Mouse (Mus musculus) spleen, adult 2 months (tissue): Measurements from ENCODE around the gene Pde4d. TPM values are rescaled to one million over a fixed set of nuclear protein-coding genes. Genes with fewer than 3 reads are reported as not detected.

Experiments
- DNase-seq, 2 experiments: peaks; one replicate each; pipeline versions ENCODE4 v3.0.0 to v3.0.0-alpha.2; 2012 to 2021; ENCODE audit warnings: low spot score in 2 of 2, low read depth in 1 of 2
- H3K27ac ChIP-seq: fragments of 200-500 bp; 2 replicates; pipeline ENCODE4 v1.5.1; 2012; ENCODE audit warnings: low read length, inconsistent platforms; ENCODE audit not compliant: insufficient read depth
- H3K27me3 ChIP-seq: fragments of 200-500 bp; 2 replicates; pipeline ENCODE4 v1.6.1; 2012; ENCODE audit warnings: mild to moderate bottlenecking, moderate library complexity, low read length, inconsistent platforms; ENCODE audit not compliant: control insufficient read depth, insufficient read depth
- H3K36me3 ChIP-seq: fragments of 200-500 bp; 2 replicates; pipeline ENCODE4 v1.6.1; 2012; ENCODE audit warnings: mild to moderate bottlenecking, low read length, inconsistent platforms; ENCODE audit not compliant: control insufficient read depth, insufficient read depth
- H3K4me1 ChIP-seq: fragments of 200-500 bp; 2 replicates; pipeline ENCODE4 v1.6.1; 2011; ENCODE audit warnings: inconsistent platforms; ENCODE audit not compliant: control insufficient read depth, insufficient read depth, insufficient read length
- H3K4me3 ChIP-seq: fragments of 200-500 bp; 2 replicates; pipeline ENCODE4 v1.5.1; 2011; ENCODE audit warnings: mild to moderate bottlenecking, inconsistent platforms; ENCODE audit not compliant: insufficient read depth, insufficient read length; ENCODE audit errors: extremely low read depth
- CTCF ChIP-seq: fragments of 200-500 bp; IDR thresholded peaks from 2 replicates; pipeline ENCODE4 v1.5.1; 2011; ENCODE audit warnings: mild to moderate bottlenecking, inconsistent platforms; ENCODE audit not compliant: insufficient read depth, insufficient read length, insufficient replicate concordance; ENCODE audit errors: extremely low read depth
- POLR2A ChIP-seq: fragments of 200-500 bp; IDR thresholded peaks from 2 replicates; pipeline ENCODE4 v1.6.1; 2011; ENCODE audit warnings: low read depth, low read length, inconsistent platforms
- WGBS: fragments of 180-500 bp; shearing (Covaris S2); methylation state at CpG from one replicate; pipeline ENCODE4 v1.1.7; 2018; 5-methylcytosine and 5-hydroxymethylcytosine counted together
- polyA plus RNA-seq: library from polyadenylated mRNA; depleted of rRNA; stranded (reverse); fragments of >200 nt; gene quantifications from 2 replicates; pipeline ENCODE4 v1.2.3, GENCODE M21; 2012

Gene Pde4d
- polyA plus RNA-seq, 1 experiment, result 4.8 TPM

DNA sequence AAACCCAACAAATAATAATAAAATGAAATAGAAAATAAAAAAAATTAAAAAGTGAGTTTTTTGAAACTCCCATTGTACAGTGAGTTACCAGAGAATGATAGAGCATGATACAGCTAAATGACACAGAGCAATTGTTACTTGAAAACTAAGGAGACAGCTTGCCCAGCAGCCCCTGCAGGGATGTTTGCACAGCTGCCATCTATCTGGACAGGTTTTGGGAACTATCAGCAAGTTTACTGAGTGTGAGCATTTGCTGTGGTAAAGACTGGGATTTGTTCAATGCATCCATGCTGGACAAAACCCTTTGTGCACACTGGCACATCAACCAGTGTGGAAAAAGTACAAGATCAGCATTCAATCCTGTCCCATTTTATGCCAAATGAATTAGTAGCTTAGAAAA is 843.3 kb downstream of the Pde4d start:
- TF ChIP-seq POLR2A (no peak), CTCF (no peak)
- no peak for DNase-seq
- Histone ChIP-seq H3K36me3 (no peaks in the 10 kb centered on the region), H3K4me3 (no peak overlapping the region), H3K27me3 (no peaks in the 10 kb centered on the region), H3K4me1 (no peaks in the 10 kb centered on the region), H3K27ac (no peak overlapping the region)

DNA sequence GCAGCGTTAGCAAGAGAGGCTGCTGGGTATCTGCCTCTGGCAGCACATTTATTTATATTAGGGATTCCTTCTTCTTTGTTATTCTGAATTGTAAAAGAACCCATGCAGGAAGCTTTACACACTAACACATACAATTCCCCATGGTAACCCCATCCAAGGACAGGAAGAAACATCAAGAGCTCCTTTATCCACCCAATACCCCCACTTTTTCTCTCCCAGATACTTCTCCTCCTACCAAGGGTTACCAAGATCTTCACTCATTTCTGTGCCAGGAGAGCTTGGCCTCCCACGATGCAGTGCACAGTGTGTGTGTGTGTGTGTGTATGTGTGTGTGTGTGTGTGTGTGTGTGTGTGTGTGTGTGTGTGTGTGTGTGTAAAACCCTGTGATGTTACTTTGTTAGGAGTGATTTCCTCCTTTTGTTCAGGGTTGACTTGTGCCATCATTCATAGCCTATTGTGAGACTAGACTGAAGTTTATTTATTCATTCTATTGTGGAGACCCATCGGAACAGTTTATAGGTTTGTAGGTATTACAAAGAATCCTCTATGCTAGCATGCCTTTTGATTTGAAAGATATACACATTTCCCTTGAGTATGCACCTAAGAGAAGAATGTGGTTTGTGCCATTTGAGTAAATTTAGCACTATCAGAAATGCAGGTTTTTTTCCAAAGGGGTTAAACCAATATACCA is 846.7 kb downstream of the Pde4d start:
- Histone ChIP-seq H3K4me1 (no peaks in the 10 kb centered on the region; the same call in 1 of the 2 replicates), H3K36me3 (no peaks in the 10 kb centered on the region), H3K27me3 (no peaks in the 10 kb centered on the region), H3K27ac (no peak overlapping the region), H3K4me3 (no peak overlapping the region)
- no peak for TF ChIP-seq CTCF
- no peak for TF ChIP-seq POLR2A
- WGBS, result 66% methylated on average over 3 of the region's 3 CpGs
- DNase-seq, result no peak

DNA sequence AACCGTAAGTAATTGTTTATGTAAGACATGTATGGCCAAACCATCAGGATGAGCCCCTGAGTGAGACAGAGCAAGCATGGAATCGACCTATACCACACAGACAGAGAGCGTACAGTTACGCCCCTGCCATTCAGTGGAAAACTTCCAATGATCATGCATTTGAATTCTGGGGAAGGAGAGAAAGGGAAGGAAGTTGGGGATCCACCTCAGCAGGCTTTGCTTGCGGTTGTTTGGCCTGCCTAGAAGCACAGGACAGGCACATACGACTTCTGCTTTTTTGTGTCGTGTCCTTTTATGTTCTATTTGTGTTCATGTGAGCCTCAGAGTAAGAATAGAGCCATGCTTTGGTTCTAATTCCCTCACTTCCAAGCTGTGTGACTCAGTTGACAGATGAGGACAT is 849.1 kb downstream of the Pde4d start:
- H3K4me3 ChIP-seq, result no peak overlapping the region

DNA sequence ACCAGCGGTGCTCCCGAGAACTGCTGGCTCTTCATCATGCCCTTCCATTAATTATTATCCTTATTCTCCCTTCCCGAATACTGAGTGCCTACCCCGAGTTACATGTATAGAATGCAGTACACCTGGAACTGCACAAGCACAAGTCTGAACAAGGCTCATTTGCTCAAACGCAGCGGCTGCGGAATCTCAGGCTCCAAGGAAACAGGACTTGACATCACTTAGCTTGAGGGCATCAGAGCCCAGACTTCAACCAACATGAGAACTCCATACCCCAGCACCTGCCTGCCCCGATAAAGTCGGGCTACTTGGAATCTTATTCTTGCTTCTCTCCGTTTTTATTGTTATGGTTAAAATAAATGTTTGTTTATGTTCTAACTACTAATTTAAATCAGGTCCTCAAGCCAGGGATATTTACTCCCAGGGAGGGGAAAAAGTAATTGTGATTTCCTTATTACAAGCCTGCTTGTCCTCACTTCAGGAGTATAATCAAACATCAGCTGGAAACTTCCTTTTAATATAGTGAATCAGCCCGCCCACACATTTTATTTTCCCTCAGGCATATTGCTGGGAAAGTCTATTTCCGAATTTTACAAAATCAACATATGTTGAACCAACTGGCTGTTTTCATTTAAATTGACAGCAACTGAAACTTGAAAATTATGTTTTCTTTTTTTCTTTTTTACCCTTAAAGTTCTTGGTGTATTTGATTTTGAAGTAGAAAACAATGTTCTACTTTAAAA is 849.9 kb downstream of the Pde4d start:
- Histone ChIP-seq H3K36me3 (no peaks in the 10 kb centered on the region), H3K27me3 (no peaks in the 10 kb centered on the region), H3K4me3 (no peak overlapping the region), H3K27ac (no peak overlapping the region), H3K4me1 (no peaks in the 10 kb centered on the region; the same call in 1 of the 2 replicates)
- WGBS, result 89% methylated on average over 12 of the region's 12 CpGs
- TF ChIP-seq CTCF, result no peak
- no peak for TF ChIP-seq POLR2A
- no peak for DNase-seq

More for the DNA sequence above, 849.1 kb downstream of the Pde4d start:
- H3K27me3 ChIP-seq, result no peaks in the 10 kb centered on the region
- 13% methylated on average over 7 of the region's 7 CpGs for WGBS
- no peak overlapping the region for H3K27ac ChIP-seq
- peak in 1 of 2 experiments; percentile 12 for DNase-seq
- H3K4me1 ChIP-seq, result no peaks in the 10 kb centered on the region; the same call in 1 of the 2 replicates
- H3K36me3 ChIP-seq, result no peaks in the 10 kb centered on the region
- TF ChIP-seq CTCF (no peak), POLR2A (no peak)

DNA sequence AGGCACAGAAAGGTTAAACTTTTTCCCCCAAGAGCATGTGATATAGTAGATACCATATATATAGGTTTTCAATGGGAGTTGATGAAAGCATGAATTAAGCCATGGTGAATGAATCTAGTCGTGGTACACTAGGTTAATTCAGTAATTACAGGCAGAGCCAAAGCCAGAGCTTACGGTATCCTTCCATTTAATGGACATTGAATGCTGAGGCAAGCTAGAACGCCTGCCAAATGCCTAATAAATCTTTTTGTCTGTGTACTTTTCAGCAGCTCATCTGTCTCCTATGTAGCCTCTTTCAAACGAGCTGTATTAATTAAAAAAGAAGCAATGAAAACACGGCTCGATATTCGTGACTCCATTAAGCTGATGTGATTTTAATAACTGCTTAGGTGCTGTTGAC is 862.8 kb downstream of the Pde4d start:
- no peaks in the 10 kb centered on the region for H3K36me3 ChIP-seq
- no peak overlapping the region for H3K4me3 ChIP-seq
- H3K27ac ChIP-seq, result no peak overlapping the region
- no peak for DNase-seq
- TF ChIP-seq CTCF (no peak), POLR2A (no peak)
- H3K27me3 ChIP-seq, result no peaks in the 10 kb centered on the region
- 90% methylated on average over 7 of the region's 7 CpGs for WGBS
- no peaks in the 10 kb centered on the region for H3K4me1 ChIP-seq

DNA sequence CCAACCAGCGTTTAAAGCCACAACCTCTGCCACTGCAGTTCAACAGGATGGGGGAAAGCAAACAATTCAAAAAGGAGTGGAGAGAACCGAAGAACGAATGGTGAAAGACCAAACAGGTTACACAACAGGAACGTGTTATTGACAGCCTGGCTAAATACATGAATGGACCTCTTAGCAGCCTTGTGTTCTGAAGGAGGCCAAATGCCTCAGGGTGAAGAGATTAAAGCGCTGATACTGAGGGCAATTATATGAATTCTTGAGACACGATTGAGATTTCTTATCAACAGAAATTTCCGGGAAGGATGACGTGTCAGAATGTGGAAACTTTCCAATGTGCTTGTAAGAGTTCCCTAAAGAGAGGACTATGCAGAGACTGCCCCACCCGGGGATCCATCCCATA is 865.9 kb downstream of the Pde4d start:
- H3K4me3 ChIP-seq, result no peak overlapping the region
- H3K27me3 ChIP-seq, result no peaks in the 10 kb centered on the region
- no peak for TF ChIP-seq POLR2A
- no peak for TF ChIP-seq CTCF
- no peak overlapping the region for H3K27ac ChIP-seq
- WGBS, result 87% methylated on average over 9 of the region's 9 CpGs
- no peaks in the 10 kb centered on the region for H3K4me1 ChIP-seq
- no peaks in the 10 kb centered on the region for H3K36me3 ChIP-seq
- DNase-seq, result no peak

DNA sequence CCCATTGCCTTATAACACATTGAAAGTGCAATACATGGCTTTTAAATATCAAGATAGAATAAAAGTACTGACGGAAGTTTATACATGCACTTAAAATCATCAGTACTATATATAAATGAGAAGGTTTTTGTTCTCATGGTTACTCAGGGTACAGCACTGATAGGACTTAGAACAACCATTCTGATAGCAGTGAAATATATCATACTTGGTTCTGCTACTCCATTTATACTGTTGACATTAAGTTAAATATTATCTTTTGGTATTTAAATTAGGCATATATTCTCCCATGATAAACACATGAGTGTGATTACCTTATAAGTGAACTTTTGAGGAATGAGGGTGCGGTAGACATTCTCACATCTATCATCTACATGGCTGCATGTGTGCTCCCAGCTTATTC is 867.9 kb downstream of the Pde4d start:
- no peaks in the 10 kb centered on the region for H3K27me3 ChIP-seq
- no peak overlapping the region for H3K27ac ChIP-seq
- DNase-seq, result no peak
- H3K4me1 ChIP-seq, result no peaks in the 10 kb centered on the region
- TF ChIP-seq POLR2A (no peak), CTCF (no peak)
- H3K36me3 ChIP-seq, result no peaks in the 10 kb centered on the region
- whole genome bisulfite sequencing, result 98% methylated on average over 2 of the region's 2 CpGs
- no peak overlapping the region for H3K4me3 ChIP-seq
